Mouse (Mus musculus) erythroblast, embryonic 14.5 days (primary cell): ENCODE data around the gene Tmc7.

Experiments used
- GATA1 ChIP-seq: IDR thresholded peaks from 2 replicates; pipeline ENCODE4 v1.6.1; 2012; ENCODE audit warnings: low read length, inconsistent platforms, mixed read lengths
- TAL1 ChIP-seq: IDR thresholded peaks from 3 replicates; pipeline ENCODE4 v1.6.1; 2012; ENCODE audit warnings: low read length, inconsistent platforms, mixed read lengths

DNA sequence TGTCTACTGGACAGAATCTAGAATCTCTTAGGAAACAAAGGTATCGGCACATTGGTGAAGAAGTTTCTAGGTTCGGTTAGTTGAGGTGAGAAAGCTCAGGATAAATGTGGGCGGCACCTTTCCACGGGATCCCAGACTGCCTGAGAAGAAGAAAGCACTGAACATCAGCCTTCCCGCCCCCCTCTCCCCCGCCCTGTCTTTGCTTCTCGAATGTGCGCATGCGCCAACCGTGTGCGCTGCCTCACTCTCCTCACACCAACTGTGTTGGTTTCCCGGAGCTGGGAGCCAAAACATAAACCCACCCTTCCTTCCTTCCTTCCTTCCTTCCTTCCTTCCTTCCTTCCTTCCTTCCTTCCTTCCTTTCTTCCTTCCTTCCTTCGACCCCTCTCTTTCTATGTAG, 26.2 kb upstream of the Tmc7 start:
- TF ChIP-seq GATA1 (no peak), TAL1 (no peak)
